Comparison of ENCODE assay signal across 8 mouse cellular contexts in the genomic region with DNA sequence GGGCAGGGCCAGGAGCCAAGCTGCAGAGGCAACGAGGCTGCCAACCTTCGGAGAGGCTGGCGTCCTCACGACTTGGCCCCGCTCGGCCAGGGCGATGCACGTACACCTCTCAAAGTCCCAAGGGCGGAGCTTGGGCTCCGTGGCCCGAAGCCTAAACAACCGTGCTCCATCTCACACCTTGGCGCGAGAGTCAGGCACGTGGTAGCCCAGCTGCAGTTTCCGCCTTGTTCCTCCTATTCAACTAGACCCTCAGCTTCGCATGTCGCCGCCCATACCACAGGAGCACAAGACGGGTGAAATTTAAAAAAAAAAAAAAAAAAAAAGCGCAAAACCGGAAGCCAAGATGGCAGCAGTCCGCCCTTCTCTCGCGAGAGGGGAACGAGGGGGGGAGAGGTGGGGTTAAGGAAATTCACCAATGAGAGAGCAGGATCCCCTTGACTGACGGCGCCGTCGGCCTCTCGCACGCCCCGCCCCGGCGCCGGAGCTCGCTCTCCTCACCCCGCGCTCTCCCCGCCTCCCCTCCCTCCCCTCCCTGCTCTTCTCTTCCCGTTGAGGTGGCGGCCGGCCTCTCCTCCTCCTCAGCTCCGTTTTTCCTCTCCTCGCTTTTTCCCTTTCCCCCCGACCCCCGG. TPM values are rescaled to one million over a fixed set of nuclear protein-coding genes. Genes with fewer than 3 reads are reported as not detected.
DNase-seq lines count a peak whose midpoint lies in the region; ATAC-seq lines count a peak whose summit lies in the region.

A gene (plus strand): TSS at position 470 of the 629 bp plus-strand sequence.

- H3K9ac ChIP-seq in hindbrain, embryonic 15.5 days, result peak within 1 kb of the TSS; percentile 99

- H3K27me3 ChIP-seq in hindbrain, embryonic 15.5 days, result no peaks in the 10 kb centered on the region

- peak within 1 kb of the TSS; percentile 70 for H3K4me2 ChIP-seq in hindbrain, embryonic 15.5 days

- DNase-seq in R1 (ENCODE audit: low read depth, low spot score), result peak; percentile 98
- DNase-seq in cerebellum, postnatal 25 days, result peak; percentile 95 to 97
- peak; percentile 87 to 90 for DNase-seq in frontal cortex, postnatal 36 days (ENCODE audit: low spot score in 2 of 2)
- peak; percentile 90 for DNase-seq in left cerebral cortex, adult 11 months (ENCODE audit: low spot score)
- DNase-seq in lung, postnatal 4 days, result peak; percentile 97 to 98
- DNase-seq in retina, postnatal 7 days (ENCODE audit: low read depth, low spot score), result peak; percentile 96
- DNase-seq in urinary bladder, adult 2 months (ENCODE audit: low spot score), result peak; percentile 69

- H3K27ac ChIP-seq in hindbrain, embryonic 15.5 days (replicated peaks), result peak within 1 kb of the TSS; percentile 98

- peak; percentile 98 for ATAC-seq in hindbrain, embryonic 15.5 days (ENCODE audit: low FRiP score, low read depth)

- peaks cover 38% of the 10 kb centered on the region for H3K4me1 ChIP-seq in hindbrain, embryonic 15.5 days (replicated peaks)

- under 1% methylated on average over 41 of the region's 47 CpGs for WGBS in hindbrain, embryonic 15.5 days

- peak within 1 kb of the TSS; percentile 75 for H3K4me3 ChIP-seq in hindbrain, embryonic 15.5 days

- H3K36me3 ChIP-seq in hindbrain, embryonic 15.5 days, result no peaks in the 10 kb centered on the region

- H3K9me3 ChIP-seq in hindbrain, embryonic 15.5 days, result no peaks in the 10 kb centered on the region

RNA-seq across cellular contexts. Expression of the gene that starts here (rescaled TPM):
- 398 and 401 TPM in 2 replicates for polyA plus RNA-seq in hindbrain, embryonic 15.5 days (2015; fragmentation: Nextera tagmentation; extraction: Ambion mirVana)
- polyA plus RNA-seq in urinary bladder, adult 2 months (2012; rRNA removed), result 198 and 224 TPM in 2 replicates

Comparison
In these comparisons a context has a peak if more than half of its experiments do, and no peak if none do; other contexts are left out.
1. Peak in every context shown above with its lines: DNase-seq, ATAC-seq, H3K4me3 ChIP-seq and H3K27ac ChIP-seq.